Mouse (Mus musculus): Measurements from ENCODE around the gene Myrfl.

- no peak for TF ChIP-seq CTCF (IDR thresholded peaks at IDR 0.05; ENCODE audit: insufficient read depth, low read length)
- no peak for TF ChIP-seq POLR2A (IDR thresholded peaks at IDR 0.05; ENCODE audit: borderline replicate concordance, extremely low read depth, low read depth, low read length)
Observed at GRCm38 (mm10) chr10:116920641-116921040, 23.9 kb upstream of the Myrfl start.

All from lung, adult 2 months (tissue).